Mouse (Mus musculus): ENCODE data around the gene Bdkrb1. TPM values are rescaled to one million over a fixed set of nuclear protein-coding genes. Genes with fewer than 3 reads are reported as not detected.
A peak's percentile ranks its signal among the peaks of the same experiment; 100 is the strongest.

The Bdkrb1 gene
- polyA plus RNA-seq, 1 experiment: not detected

GRCm38 (mm10) chr12:105583484-105583883 lies 19.4 kb upstream of the Bdkrb1 start:
- TF ChIP-seq POLR2A (IDR thresholded peaks at IDR 0.05; ENCODE audit: borderline replicate concordance, insufficient read depth, low read length) (no peak), CTCF (IDR thresholded peaks at IDR 0.05; ENCODE audit: borderline replicate concordance, insufficient read depth, low read depth, low read length) (no peak)
- no peak for DNase-seq
- Histone ChIP-seq H3K4me3 (replicated peaks; ENCODE audit: insufficient read depth, low read depth, low read length) (no peak overlapping the region), H3K27ac (ENCODE audit: insufficient read depth, low read length) (no peak overlapping the region), H3K27me3 (ENCODE audit: control insufficient read depth, insufficient read depth, low read length) (no peaks in the 10 kb centered on the region), H3K4me1 (ENCODE audit: control insufficient read depth, insufficient read depth, low read length) (no peaks in the 10 kb centered on the region)
- 48% methylated on average over 2 of the region's 2 CpGs for WGBS

GRCm38 (mm10) chr12:105584851-105585250 lies 18.0 kb upstream of the Bdkrb1 start:
- no peaks in the 10 kb centered on the region for H3K4me1 ChIP-seq (ENCODE audit: control insufficient read depth, insufficient read depth, low read length)
- TF ChIP-seq CTCF (IDR thresholded peaks at IDR 0.05; ENCODE audit: borderline replicate concordance, insufficient read depth, low read depth, low read length) (peak; percentile 82), POLR2A (IDR thresholded peaks at IDR 0.05; ENCODE audit: borderline replicate concordance, insufficient read depth, low read length) (no peak)
- no peaks in the 10 kb centered on the region for H3K27me3 ChIP-seq (ENCODE audit: control insufficient read depth, insufficient read depth, low read length)
- 33% methylated on average over 12 of the region's 12 CpGs for WGBS
- H3K4me3 ChIP-seq (replicated peaks; ENCODE audit: insufficient read depth, low read depth, low read length): no peak overlapping the region
- DNase-seq: peak; percentile 59 to 66
- H3K27ac ChIP-seq (ENCODE audit: insufficient read depth, low read length): no peak overlapping the region

GRCm38 (mm10) chr12:105587526-105587925 lies 15.4 kb upstream of the Bdkrb1 start:
- Histone ChIP-seq H3K4me3 (replicated peaks; ENCODE audit: insufficient read depth, low read depth, low read length) (no peak overlapping the region), H3K4me1 (ENCODE audit: control insufficient read depth, insufficient read depth, low read length) (peaks cover 8% of the 10 kb centered on the region), H3K27me3 (ENCODE audit: control insufficient read depth, insufficient read depth, low read length) (no peaks in the 10 kb centered on the region), H3K27ac (ENCODE audit: insufficient read depth, low read length) (no peak overlapping the region)
- DNase-seq: no peak
- no peak for TF ChIP-seq CTCF (IDR thresholded peaks at IDR 0.05; ENCODE audit: borderline replicate concordance, insufficient read depth, low read depth, low read length)
- TF ChIP-seq POLR2A (IDR thresholded peaks at IDR 0.05; ENCODE audit: borderline replicate concordance, insufficient read depth, low read length): no peak
- 88% methylated on average over 8 of the region's 8 CpGs for WGBS

- no peaks in the 10 kb centered on the region for H3K27me3 ChIP-seq (ENCODE audit: control insufficient read depth, insufficient read depth, low read length)
- no peak for TF ChIP-seq CTCF (IDR thresholded peaks at IDR 0.05; ENCODE audit: borderline replicate concordance, insufficient read depth, low read depth, low read length)
- no peak for TF ChIP-seq POLR2A (IDR thresholded peaks at IDR 0.05; ENCODE audit: borderline replicate concordance, insufficient read depth, low read length)
- peaks cover 11% of the 10 kb centered on the region for H3K4me1 ChIP-seq (ENCODE audit: control insufficient read depth, insufficient read depth, low read length)
- 20% methylated on average over 7 of the region's 7 CpGs for WGBS
- H3K27ac ChIP-seq (ENCODE audit: insufficient read depth, low read length): no peak overlapping the region
- peak; percentile 22 to 43 for DNase-seq
- H3K4me3 ChIP-seq (replicated peaks; ENCODE audit: insufficient read depth, low read depth, low read length): no peak overlapping the region
Measured at GRCm38 (mm10) chr12:105590786-105591185, 12.1 kb upstream of the Bdkrb1 start.

- 60% methylated on average over 23 of the region's 23 CpGs for WGBS
- Histone ChIP-seq H3K27ac (ENCODE audit: insufficient read depth, low read length) (no peak overlapping the region), H3K4me1 (ENCODE audit: control insufficient read depth, insufficient read depth, low read length) (peaks cover 11% of the 10 kb centered on the region), H3K4me3 (replicated peaks; ENCODE audit: insufficient read depth, low read depth, low read length) (no peak overlapping the region), H3K27me3 (ENCODE audit: control insufficient read depth, insufficient read depth, low read length) (no peaks in the 10 kb centered on the region)
- TF ChIP-seq POLR2A (IDR thresholded peaks at IDR 0.05; ENCODE audit: borderline replicate concordance, insufficient read depth, low read length) (no peak), CTCF (IDR thresholded peaks at IDR 0.05; ENCODE audit: borderline replicate concordance, insufficient read depth, low read depth, low read length) (no peak)
- DNase-seq: peak; percentile 59 to 76
Measured at GRCm38 (mm10) chr12:105592361-105592761, 10.5 kb upstream of the Bdkrb1 start.

GRCm38 (mm10) chr12:105593471-105593870 lies 9.4 kb upstream of the Bdkrb1 start:
- TF ChIP-seq CTCF (IDR thresholded peaks at IDR 0.05; ENCODE audit: borderline replicate concordance, insufficient read depth, low read depth, low read length): no peak
- no peaks in the 10 kb centered on the region for H3K27me3 ChIP-seq (ENCODE audit: control insufficient read depth, insufficient read depth, low read length)
- H3K4me3 ChIP-seq (replicated peaks; ENCODE audit: insufficient read depth, low read depth, low read length): no peak overlapping the region
- no peak overlapping the region for H3K27ac ChIP-seq (ENCODE audit: insufficient read depth, low read length)
- no peak for DNase-seq
- whole genome bisulfite sequencing: 92% methylated on average over 4 of the region's 4 CpGs
- peaks cover 11% of the 10 kb centered on the region for H3K4me1 ChIP-seq (ENCODE audit: control insufficient read depth, insufficient read depth, low read length)

GRCm38 (mm10) chr12:105597135-105597534 lies 5.8 kb upstream of the Bdkrb1 start:
- WGBS: 91% methylated on average over 8 of the region's 8 CpGs
- no peak overlapping the region for H3K4me3 ChIP-seq (replicated peaks; ENCODE audit: insufficient read depth, low read depth, low read length)
- no peak overlapping the region for H3K27ac ChIP-seq (ENCODE audit: insufficient read depth, low read length)
- H3K4me1 ChIP-seq (ENCODE audit: control insufficient read depth, insufficient read depth, low read length): 0 out of 2 replicates have a peak, but pooled peaks cover 4% of the 10 kb centered on the region
- H3K27me3 ChIP-seq (ENCODE audit: control insufficient read depth, insufficient read depth, low read length): no peaks in the 10 kb centered on the region
- TF ChIP-seq CTCF (IDR thresholded peaks at IDR 0.05; ENCODE audit: borderline replicate concordance, insufficient read depth, low read depth, low read length) (no peak), POLR2A (IDR thresholded peaks at IDR 0.05; ENCODE audit: borderline replicate concordance, insufficient read depth, low read length) (no peak)
- DNase-seq: no peak

- no peaks in the 10 kb centered on the region; the same call in 1 of the 2 replicates for H3K4me1 ChIP-seq (ENCODE audit: control insufficient read depth, insufficient read depth, low read length)
- TF ChIP-seq POLR2A (IDR thresholded peaks at IDR 0.05; ENCODE audit: borderline replicate concordance, insufficient read depth, low read length) (no peak), CTCF (IDR thresholded peaks at IDR 0.05; ENCODE audit: borderline replicate concordance, insufficient read depth, low read depth, low read length) (no peak)
- H3K27ac ChIP-seq (ENCODE audit: insufficient read depth, low read length): no peak overlapping the region
- no peaks in the 10 kb centered on the region for H3K27me3 ChIP-seq (ENCODE audit: control insufficient read depth, insufficient read depth, low read length)
- H3K4me3 ChIP-seq (replicated peaks; ENCODE audit: insufficient read depth, low read depth, low read length): no peak overlapping the region
- 83% methylated on average over 10 of the region's 10 CpGs for WGBS
- no peak for DNase-seq
Measured at GRCm38 (mm10) chr12:105598503-105598902, 4.4 kb upstream of the Bdkrb1 start.

Data from cerebellum, adult 2 months (tissue).